Mouse (Mus musculus) cortical plate, adult 2 months (tissue): Measurements from ENCODE around the gene Cask. TPM values are rescaled to one million over a fixed set of nuclear protein-coding genes. Genes with fewer than 3 reads are reported as not detected.

ENCODE experiments used
- H3K27ac ChIP-seq: fragments of 200-500 bp; 2 replicates; pipeline ENCODE4 v1.5.1; 2012; ENCODE audit warnings: low read length, control low read depth, inconsistent platforms; ENCODE audit not compliant: insufficient read depth
- H3K4me1 ChIP-seq: fragments of 200-500 bp; 2 replicates; pipeline ENCODE4 v1.6.1; 2011; ENCODE audit warnings: low read length; ENCODE audit not compliant: control insufficient read depth, insufficient read depth
- H3K4me3 ChIP-seq: fragments of 200-500 bp; 2 replicates; pipeline ENCODE4 v1.5.1; 2011; ENCODE audit warnings: mild to moderate bottlenecking, low read length, control low read depth; ENCODE audit not compliant: insufficient read depth
- CTCF ChIP-seq: fragments of 200-500 bp; IDR thresholded peaks from 2 replicates; pipeline ENCODE4 v1.5.1; 2011; ENCODE audit warnings: mild to moderate bottlenecking, control low read depth, low read length; ENCODE audit not compliant: insufficient read depth; ENCODE audit errors: extremely low read depth
- POLR2A ChIP-seq: fragments of 200-500 bp; IDR thresholded peaks from 2 replicates; pipeline ENCODE4 v1.6.1; 2011; ENCODE audit warnings: mild to moderate bottlenecking, low read length, control low read depth; ENCODE audit not compliant: insufficient read depth; ENCODE audit errors: extremely low read depth
- polyA plus RNA-seq: library from polyadenylated mRNA; depleted of rRNA; stranded (reverse); fragments of >200 nt; gene quantifications from 2 replicates; pipeline ENCODE4 v1.2.3, GENCODE M21; 2012

The Cask gene
- polyA plus RNA-seq, 1 experiment: 32.6 TPM

GRCm38 (mm10) chrX:13489001-13489400, 362.2 kb downstream of the Cask start:
- no peak overlapping the region for H3K4me3 ChIP-seq
- H3K27ac ChIP-seq: no peak overlapping the region
- TF ChIP-seq CTCF: no peak
- TF ChIP-seq POLR2A: no peak
- no peaks in the 10 kb centered on the region for H3K4me1 ChIP-seq

- no peak overlapping the region for H3K27ac ChIP-seq
- H3K4me3 ChIP-seq: no peak overlapping the region
- no peaks in the 10 kb centered on the region for H3K4me1 ChIP-seq
- TF ChIP-seq POLR2A: no peak
These were observed 366.7 kb downstream of the Cask start for GRCm38 (mm10) chrX:13484447-13484846.

GRCm38 (mm10) chrX:13482576-13482975, 368.6 kb downstream of the Cask start:
- TF ChIP-seq CTCF: no peak
- no peak for TF ChIP-seq POLR2A
- H3K27ac ChIP-seq: no peak overlapping the region
- H3K4me3 ChIP-seq: no peak overlapping the region
- no peaks in the 10 kb centered on the region for H3K4me1 ChIP-seq

GRCm38 (mm10) chrX:13479570-13479969, 371.6 kb downstream of the Cask start:
- Histone ChIP-seq H3K4me1 (no peaks in the 10 kb centered on the region), H3K27ac (no peak overlapping the region), H3K4me3 (no peak overlapping the region)
- no peak for TF ChIP-seq CTCF
- no peak for TF ChIP-seq POLR2A

- H3K27ac ChIP-seq: no peak overlapping the region
- TF ChIP-seq CTCF (no peak), POLR2A (no peak)
These were observed 372.9 kb downstream of the Cask start for GRCm38 (mm10) chrX:13478298-13478697.

GRCm38 (mm10) chrX:13477596-13477995, 373.6 kb downstream of the Cask start:
- Histone ChIP-seq H3K27ac (no peak overlapping the region), H3K4me1 (no peaks in the 10 kb centered on the region), H3K4me3 (no peak overlapping the region)
- no peak for TF ChIP-seq CTCF
- TF ChIP-seq POLR2A: no peak

More at GRCm38 (mm10) chrX:13478298-13478697, 372.9 kb downstream of the Cask start:
- Histone ChIP-seq H3K4me1 (no peaks in the 10 kb centered on the region), H3K4me3 (no peak overlapping the region)

- Histone ChIP-seq H3K27ac (no peak overlapping the region), H3K4me1 (no peaks in the 10 kb centered on the region), H3K4me3 (no peak overlapping the region)
- no peak for TF ChIP-seq POLR2A
- no peak for TF ChIP-seq CTCF
These were observed 375.8 kb downstream of the Cask start for GRCm38 (mm10) chrX:13475382-13475781.

- H3K27ac ChIP-seq: no peak overlapping the region
- H3K4me3 ChIP-seq: no peak overlapping the region
- TF ChIP-seq POLR2A: no peak
- no peak for TF ChIP-seq CTCF
- H3K4me1 ChIP-seq: no peaks in the 10 kb centered on the region; the same call in none of the 2 replicates
These were observed 378.4 kb downstream of the Cask start for GRCm38 (mm10) chrX:13472751-13473225.

GRCm38 (mm10) chrX:13471925-13472324, 379.2 kb downstream of the Cask start:
- Histone ChIP-seq H3K4me1 (no peaks in the 10 kb centered on the region; the same call in none of the 2 replicates), H3K27ac (no peak overlapping the region), H3K4me3 (no peak overlapping the region)
- no peak for TF ChIP-seq POLR2A
- TF ChIP-seq CTCF: no peak

- H3K4me1 ChIP-seq: no peaks in the 10 kb centered on the region; the same call in none of the 2 replicates
- no peak for TF ChIP-seq CTCF
- TF ChIP-seq POLR2A: no peak
- H3K27ac ChIP-seq: peak overlapping the region; percentile 37
- H3K4me3 ChIP-seq: no peak overlapping the region
These were observed 381.7 kb downstream of the Cask start for GRCm38 (mm10) chrX:13469160-13470116.
